Mouse (Mus musculus): Measurements from ENCODE around the gene Man2a1.

DNA sequence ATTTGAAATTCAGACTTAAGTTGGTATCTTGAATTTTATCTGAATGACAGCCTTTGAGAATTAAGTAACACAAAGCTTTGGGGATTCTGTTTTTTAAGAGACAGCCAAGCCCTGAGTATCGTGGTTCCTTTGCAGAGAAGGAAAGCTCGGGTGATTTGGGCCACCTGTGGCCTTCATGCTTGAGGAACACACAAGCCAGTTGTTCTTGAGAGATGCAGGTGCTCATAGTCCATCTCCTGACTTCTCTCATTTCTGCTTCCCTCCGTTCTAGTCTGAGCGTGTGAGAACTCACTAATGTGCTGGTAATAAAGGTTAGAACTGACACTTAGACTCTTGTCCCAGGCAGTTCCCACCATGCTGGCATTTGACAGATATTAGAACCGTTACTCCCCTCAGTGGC is 28.9 kb downstream of the Man2a1 start:
- TF ChIP-seq GATA1 (IDR thresholded peaks at IDR 0.05; ENCODE audit: low read length) = no peak
- TF ChIP-seq TAL1 (IDR thresholded peaks at IDR 0.05; ENCODE audit: low read length) = no peak

Data from erythroblast, embryonic 14.5 days (primary cell).